Mouse (Mus musculus) spleen, adult 2 months (tissue): ENCODE measurements around the gene Slc35f1.

Experiments used
- CTCF ChIP-seq: fragments of 200-500 bp; IDR thresholded peaks from 2 replicates; pipeline ENCODE4 v1.5.1; 2011; ENCODE audit warnings: mild to moderate bottlenecking, inconsistent platforms; ENCODE audit not compliant: insufficient read depth, insufficient read length, insufficient replicate concordance; ENCODE audit errors: extremely low read depth
- POLR2A ChIP-seq: fragments of 200-500 bp; IDR thresholded peaks from 2 replicates; pipeline ENCODE4 v1.6.1; 2011; ENCODE audit warnings: low read depth, low read length, inconsistent platforms

- TF ChIP-seq CTCF (no peak), POLR2A (no peak)
Observed at GRCm38 (mm10) chr10:52992246-52992645, 301.9 kb downstream of the Slc35f1 start.
